Mouse (Mus musculus) c-Kit-positive CD71-negative TER-119-negative erythroid progenitor cells, embryonic 14.5 days (primary cell): ENCODE data around the gene Psma6.

ENCODE experiments used
- DNase-seq: peaks from one replicate; pipeline ENCODE4 v3.0.0-alpha.2; 2013; ENCODE audit warnings: low read depth

Psma6 gene

GRCm38 (mm10) chr12:55465401-55465983, 81.5 kb downstream of the Psma6 start:
- no peak for DNase-seq

DNA sequence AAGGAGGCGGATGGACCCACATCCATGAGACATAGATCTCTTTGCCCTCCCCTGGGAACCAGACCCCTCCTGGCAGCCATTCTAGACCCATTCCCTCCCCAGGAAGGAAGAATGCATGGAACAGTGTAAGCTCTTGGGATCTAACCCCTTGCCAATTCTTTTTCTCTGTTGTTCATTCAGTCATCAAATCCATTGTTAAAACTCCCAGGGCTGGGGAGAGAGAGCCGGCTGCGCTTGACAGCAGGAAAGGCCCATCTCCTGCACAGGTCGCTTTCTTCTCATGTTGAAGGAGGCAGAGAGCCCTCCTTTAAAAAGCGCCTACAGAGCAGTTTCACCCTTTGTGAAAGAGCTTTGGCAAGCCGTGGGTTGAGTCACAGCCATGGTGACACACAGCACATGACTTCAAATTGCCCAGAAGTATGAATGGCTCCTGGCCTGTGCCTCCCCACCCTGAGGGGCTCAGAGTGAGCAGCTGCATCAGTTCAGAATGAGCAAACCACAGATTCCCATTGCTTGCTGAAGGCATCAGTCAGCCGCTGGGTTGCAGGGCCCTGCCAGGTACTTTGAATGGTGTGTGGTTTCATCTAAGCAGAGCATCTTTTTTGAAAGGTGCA, 82.2 kb downstream of the Psma6 start:
- peak; percentile 36 for DNase-seq

DNA sequence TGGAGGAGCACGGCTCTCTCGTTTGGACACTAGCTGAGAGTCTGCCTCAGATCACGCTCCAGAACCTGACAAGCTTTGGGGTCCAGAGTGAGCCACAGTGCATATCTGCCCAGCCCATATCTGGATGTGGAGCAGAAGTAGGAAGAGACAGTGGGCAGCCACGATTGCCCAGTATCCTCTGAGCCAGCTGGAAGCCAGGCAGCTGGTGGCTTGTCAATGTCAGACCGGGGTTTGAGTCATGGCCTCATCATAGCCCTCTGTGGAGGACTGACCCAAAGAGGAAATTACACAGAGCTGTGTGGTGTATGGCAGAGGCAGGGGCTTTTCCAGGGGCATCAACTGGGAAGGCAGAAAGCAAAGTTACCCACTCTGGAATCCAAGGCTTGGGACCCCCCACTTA, 82.8 kb downstream of the Psma6 start:
- DNase-seq, result no peak

- DNase-seq, result no peak
These were observed 83.5 kb downstream of the Psma6 start for GRCm38 (mm10) chr12:55467331-55468180.
